Mouse (Mus musculus): Measurements from ENCODE around the gene Myo18a. TPM values are rescaled to one million over a fixed set of nuclear protein-coding genes. Genes with fewer than 3 reads are reported as not detected.

Myo18a gene
- total RNA-seq, 2 experiments from 2014 or later, result 331 to 334 TPM

- intact Hi-C loops (cut with DNase I), result no loop called here
- DNase-seq, result no peak
Observed at GRCm38 (mm10) chr11:77892883-77893282, 129.8 kb downstream of the Myo18a start.

- DNase-seq, result no peak
- intact Hi-C loops (cut with DNase I), result no loop called here
Observed at GRCm38 (mm10) chr11:77893283-77893682, 130.2 kb downstream of the Myo18a start.

- peak; percentile 63 to 75 for DNase-seq
- intact Hi-C loops (cut with DNase I), result no loop called here
Observed at GRCm38 (mm10) chr11:77893787-77894718, 131.0 kb downstream of the Myo18a start, which contains the start of gene Pipox. TSS of gene Pipox (minus strand) at chr11:77894096.

GRCm38 (mm10) chr11:77894967-77895366 lies 131.9 kb downstream of the Myo18a start:
- intact Hi-C loops (cut with DNase I), result loop anchor here (5.0 kb wide), 1 partner anchor 62 kb away; no protein-coding TSS in a partner anchor
- DNase-seq, result no peak

GRCm38 (mm10) chr11:77896011-77896410 lies 133.0 kb downstream of the Myo18a start:
- no peak for DNase-seq
- intact Hi-C loops (cut with DNase I), result loop anchor here (5.0 kb wide), 1 partner anchor 61 kb away; no protein-coding TSS in a partner anchor

- intact Hi-C loops (cut with DNase I), result loop anchor here (5.0 kb wide), 1 partner anchor 61 kb away; no protein-coding TSS in a partner anchor
- DNase-seq, result no peak
Observed at GRCm38 (mm10) chr11:77896480-77896819, 133.4 kb downstream of the Myo18a start.

- DNase-seq, result no peak
- intact Hi-C loops (cut with DNase I), result loop anchor here (5.0 kb wide), 1 partner anchor 60 kb away; no protein-coding TSS in a partner anchor
Observed at GRCm38 (mm10) chr11:77896820-77897805, 134.1 kb downstream of the Myo18a start.

- intact Hi-C loops (cut with DNase I), result no loop called here
- no peak for DNase-seq
Observed at GRCm38 (mm10) chr11:77900187-77900586, 137.1 kb downstream of the Myo18a start.

- intact Hi-C loops (cut with DNase I), result no loop called here
- no peak for DNase-seq
Observed at GRCm38 (mm10) chr11:77900696-77901095, 137.7 kb downstream of the Myo18a start.

- DNase-seq, result no peak
- intact Hi-C loops (cut with DNase I), result no loop called here
Observed at GRCm38 (mm10) chr11:77901366-77901765, 138.3 kb downstream of the Myo18a start.

GRCm38 (mm10) chr11:77901775-77902355 lies 138.8 kb downstream of the Myo18a start:
- intact Hi-C loops (cut with DNase I), result no loop called here

GRCm38 (mm10) chr11:77903761-77904160 lies 140.7 kb downstream of the Myo18a start:
- DNase-seq, result no peak
- intact Hi-C loops (cut with DNase I), result no loop called here

More at GRCm38 (mm10) chr11:77901775-77902355, 138.8 kb downstream of the Myo18a start:
- DNase-seq, result no peak

GRCm38 (mm10) chr11:77904707-77905106 lies 141.7 kb downstream of the Myo18a start:
- DNase-seq, result no peak
- intact Hi-C loops (cut with DNase I), result no loop called here

- peak; percentile 28 to 47 for DNase-seq
- intact Hi-C loops (cut with DNase I), result no loop called here
Observed at GRCm38 (mm10) chr11:77906097-77906687, 143.1 kb downstream of the Myo18a start.

- no peak for DNase-seq
- intact Hi-C loops (cut with DNase I), result no loop called here
Observed at GRCm38 (mm10) chr11:77906747-77907174, 143.7 kb downstream of the Myo18a start.

GRCm38 (mm10) chr11:77908468-77908867 lies 145.4 kb downstream of the Myo18a start:
- intact Hi-C loops (cut with DNase I), result no loop called here
- DNase-seq, result no peak

GRCm38 (mm10) chr11:77909376-77909775 lies 146.3 kb downstream of the Myo18a start:
- DNase-seq, result no peak
- intact Hi-C loops (cut with DNase I), result no loop called here

GRCm38 (mm10) chr11:77909776-77910175 lies 146.7 kb downstream of the Myo18a start:
- intact Hi-C loops (cut with DNase I), result no loop called here
- no peak for DNase-seq

GRCm38 (mm10) chr11:77913505-77913904 lies 150.5 kb downstream of the Myo18a start:
- no peak for DNase-seq
- intact Hi-C loops (cut with DNase I), result no loop called here

All from gastrocnemius, postnatal 36 days (tissue).